Mouse (Mus musculus): ENCODE measurements around the gene Mrm2. TPM values are rescaled to one million over a fixed set of nuclear protein-coding genes. Genes with fewer than 3 reads are reported as not detected.

Gene Mrm2
- polyA plus RNA-seq, 1 experiment from 2014 or later: 22.0 TPM

GRCm38 (mm10) chr5:140346050-140346449 is 14.4 kb upstream of the Mrm2 start:
- no peak overlapping the region for H3K4me2 ChIP-seq (replicated peaks; ENCODE audit: low read depth, low read length)
- 81% methylated on average over 1 of the region's 1 CpGs for WGBS
- no peak overlapping the region for H3K4me3 ChIP-seq (ENCODE audit: low read length)
- H3K36me3 ChIP-seq (ENCODE audit: insufficient read depth, low read length): peaks cover 17% of the 10 kb centered on the region
- no peak for ATAC-seq (ENCODE audit: low FRiP score, low TSS enrichment)
- no peak overlapping the region for H3K27ac ChIP-seq (ENCODE audit: low read length)
- H3K27me3 ChIP-seq (ENCODE audit: insufficient read depth, low read length): no peaks in the 10 kb centered on the region
- H3K9me3 ChIP-seq (ENCODE audit: low read length): no peaks in the 10 kb centered on the region
- no peak overlapping the region for H3K9ac ChIP-seq (replicated peaks; ENCODE audit: low read length)
- no peaks in the 10 kb centered on the region for H3K4me1 ChIP-seq (ENCODE audit: insufficient read depth, low read length)

DNA sequence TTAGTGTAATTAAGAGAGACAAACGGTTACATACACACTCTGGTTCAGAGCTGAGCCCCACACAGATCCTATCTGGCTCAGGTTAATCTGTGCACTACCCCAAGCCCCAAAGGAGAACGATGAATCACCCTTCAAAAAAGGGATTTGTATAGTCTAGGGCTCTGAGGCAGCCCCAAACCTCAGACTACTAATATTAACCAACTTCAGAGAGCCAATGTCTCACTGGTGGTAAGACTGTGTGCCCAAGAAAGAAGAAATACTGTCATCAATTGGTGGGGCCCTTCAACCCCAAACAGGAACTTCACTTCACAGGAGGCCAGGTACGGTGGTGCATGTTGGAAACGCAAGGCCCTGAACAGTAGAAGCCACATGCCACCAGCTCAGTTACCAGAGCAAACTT is 13.5 kb upstream of the Mrm2 start:
- ATAC-seq (ENCODE audit: low FRiP score, low TSS enrichment): no peak
- H3K36me3 ChIP-seq (ENCODE audit: insufficient read depth, low read length): peaks cover 20% of the 10 kb centered on the region
- H3K9me3 ChIP-seq (ENCODE audit: low read length): no peaks in the 10 kb centered on the region
- H3K27me3 ChIP-seq (ENCODE audit: insufficient read depth, low read length): no peaks in the 10 kb centered on the region
- no peaks in the 10 kb centered on the region for H3K4me1 ChIP-seq (ENCODE audit: insufficient read depth, low read length)
- no peak overlapping the region for H3K4me3 ChIP-seq (ENCODE audit: low read length)
- no peak overlapping the region for H3K9ac ChIP-seq (replicated peaks; ENCODE audit: low read length)
- no peak overlapping the region for H3K4me2 ChIP-seq (replicated peaks; ENCODE audit: low read depth, low read length)
- WGBS: 86% methylated on average over 4 of the region's 4 CpGs
- H3K27ac ChIP-seq (ENCODE audit: low read length): no peak overlapping the region

DNA sequence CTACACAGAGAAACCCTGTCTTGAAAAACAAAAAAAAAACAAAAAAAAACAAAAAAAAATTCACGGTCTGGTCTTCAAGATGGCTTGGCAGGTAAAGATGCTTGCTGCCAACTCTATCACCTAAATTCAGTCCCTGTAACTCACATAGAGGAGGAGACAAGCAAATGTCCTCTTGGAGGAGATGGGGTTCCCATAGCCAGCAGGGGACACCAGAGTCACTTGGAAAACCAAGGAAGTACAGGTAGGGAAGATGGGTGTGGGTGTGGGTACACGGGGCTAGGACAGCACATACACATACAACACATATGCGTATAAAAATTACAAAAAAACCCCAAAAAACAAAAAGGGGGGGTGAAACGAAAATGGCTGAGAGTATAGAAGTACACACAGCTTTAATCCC is 11.2 kb upstream of the Mrm2 start:
- H3K4me2 ChIP-seq (replicated peaks; ENCODE audit: low read depth, low read length): no peak overlapping the region
- 85% methylated on average over 4 of the region's 4 CpGs for WGBS
- H3K36me3 ChIP-seq (ENCODE audit: insufficient read depth, low read length): peaks cover 43% of the 10 kb centered on the region
- peaks cover 4% of the 10 kb centered on the region; the same call in 1 of the 2 replicates for H3K9me3 ChIP-seq (ENCODE audit: low read length)
- ATAC-seq (ENCODE audit: low FRiP score, low TSS enrichment): no peak
- H3K27me3 ChIP-seq (ENCODE audit: insufficient read depth, low read length): no peaks in the 10 kb centered on the region
- H3K9ac ChIP-seq (replicated peaks; ENCODE audit: low read length): no peak overlapping the region
- H3K4me3 ChIP-seq (ENCODE audit: low read length): no peak overlapping the region
- no peaks in the 10 kb centered on the region for H3K4me1 ChIP-seq (ENCODE audit: insufficient read depth, low read length)
- H3K27ac ChIP-seq (ENCODE audit: low read length): no peak overlapping the region

DNA sequence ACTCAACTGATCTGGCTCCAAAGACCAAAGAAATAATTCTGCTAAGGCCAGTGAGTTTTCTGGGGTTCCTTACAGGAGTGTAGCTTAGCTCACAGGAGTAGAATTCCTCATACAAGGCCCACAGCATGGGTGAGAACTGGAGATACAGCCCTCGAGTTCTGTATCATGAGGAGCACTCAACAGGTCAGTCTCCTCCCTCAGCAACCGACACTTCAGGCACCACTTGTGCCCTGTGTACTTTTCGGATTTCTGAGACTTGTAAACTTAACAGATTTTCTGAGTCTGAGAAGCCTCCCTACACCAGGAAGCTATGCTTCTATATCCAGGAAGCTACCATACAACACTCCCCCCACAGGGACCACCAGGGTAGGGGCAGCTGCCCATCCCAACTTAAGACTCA is 8.1 kb upstream of the Mrm2 start:
- Histone ChIP-seq H3K27ac (ENCODE audit: low read length) (no peak overlapping the region), H3K9me3 (ENCODE audit: low read length) (peaks cover 4% of the 10 kb centered on the region; the same call in 1 of the 2 replicates), H3K36me3 (ENCODE audit: insufficient read depth, low read length) (peaks cover 40% of the 10 kb centered on the region), H3K4me1 (ENCODE audit: insufficient read depth, low read length) (no peaks in the 10 kb centered on the region), H3K9ac (replicated peaks; ENCODE audit: low read length) (no peak overlapping the region), H3K4me2 (replicated peaks; ENCODE audit: low read depth, low read length) (no peak overlapping the region), H3K4me3 (ENCODE audit: low read length) (no peak overlapping the region), H3K27me3 (ENCODE audit: insufficient read depth, low read length) (no peaks in the 10 kb centered on the region)
- ATAC-seq (ENCODE audit: low FRiP score, low TSS enrichment): no peak
- 86% methylated on average over 3 of the region's 3 CpGs for WGBS

DNA sequence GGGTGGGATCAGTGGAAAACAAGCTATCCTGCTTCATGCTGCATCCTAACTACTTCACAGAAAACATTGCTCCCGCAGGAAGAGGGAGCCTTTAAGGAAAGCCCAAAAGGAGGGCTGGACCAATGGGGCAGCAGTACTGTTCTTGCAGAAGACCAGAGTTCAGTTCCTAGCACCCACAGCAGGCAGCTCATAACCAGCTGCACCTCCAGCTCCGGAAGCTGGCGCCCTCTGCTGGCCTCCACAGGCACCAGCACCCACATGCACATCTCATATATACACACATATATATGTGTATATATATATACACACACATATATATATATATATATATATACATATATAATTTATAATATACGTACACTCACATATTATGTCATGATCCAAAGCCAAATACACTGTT is 7.1 kb upstream of the Mrm2 start:
- ATAC-seq (ENCODE audit: low FRiP score, low TSS enrichment): no peak
- H3K9me3 ChIP-seq (ENCODE audit: low read length): peaks cover 4% of the 10 kb centered on the region; the same call in 1 of the 2 replicates
- no peak overlapping the region for H3K9ac ChIP-seq (replicated peaks; ENCODE audit: low read length)
- H3K4me2 ChIP-seq (replicated peaks; ENCODE audit: low read depth, low read length): no peak overlapping the region
- H3K27me3 ChIP-seq (ENCODE audit: insufficient read depth, low read length): no peaks in the 10 kb centered on the region
- H3K4me3 ChIP-seq (ENCODE audit: low read length): no peak overlapping the region
- H3K4me1 ChIP-seq (ENCODE audit: insufficient read depth, low read length): no peaks in the 10 kb centered on the region
- peaks cover 40% of the 10 kb centered on the region for H3K36me3 ChIP-seq (ENCODE audit: insufficient read depth, low read length)
- WGBS: 100% methylated on average over 4 of the region's 4 CpGs
- H3K27ac ChIP-seq (ENCODE audit: low read length): no peak overlapping the region

DNA sequence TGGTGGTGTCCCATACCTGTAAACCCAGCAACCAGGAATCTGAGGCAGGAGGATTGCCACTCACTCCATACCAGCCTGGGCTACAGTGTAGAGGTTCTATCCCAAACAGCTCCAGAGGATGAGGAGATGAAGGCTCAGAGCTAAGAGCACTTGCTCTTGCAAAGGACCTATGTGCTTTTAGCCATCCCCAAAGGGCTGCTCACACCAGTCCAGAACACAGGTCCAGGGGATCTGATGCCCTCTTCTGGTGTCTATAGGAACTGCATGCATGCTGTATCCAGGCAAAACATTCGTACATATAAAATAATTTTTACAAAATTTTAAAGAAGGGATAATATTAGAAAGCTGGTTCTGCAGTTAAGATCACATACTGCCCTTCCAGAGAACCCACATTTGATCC is 5.0 kb upstream of the Mrm2 start:
- H3K36me3 ChIP-seq (ENCODE audit: insufficient read depth, low read length): peaks cover 40% of the 10 kb centered on the region
- no peaks in the 10 kb centered on the region for H3K27me3 ChIP-seq (ENCODE audit: insufficient read depth, low read length)
- no peak overlapping the region for H3K27ac ChIP-seq (ENCODE audit: low read length)
- H3K4me3 ChIP-seq (ENCODE audit: low read length): no peak overlapping the region
- no peak overlapping the region for H3K9ac ChIP-seq (replicated peaks; ENCODE audit: low read length)
- H3K4me1 ChIP-seq (ENCODE audit: insufficient read depth, low read length): peaks cover 7% of the 10 kb centered on the region; the same call in 1 of the 2 replicates
- peaks cover 4% of the 10 kb centered on the region; the same call in 1 of the 2 replicates for H3K9me3 ChIP-seq (ENCODE audit: low read length)
- 76% methylated on average over 1 of the region's 1 CpGs for WGBS
- no peak for ATAC-seq (ENCODE audit: low FRiP score, low TSS enrichment)
- H3K4me2 ChIP-seq (replicated peaks; ENCODE audit: low read depth, low read length): no peak overlapping the region

- Histone ChIP-seq H3K9ac (replicated peaks; ENCODE audit: low read length) (no peak overlapping the region), H3K27me3 (ENCODE audit: insufficient read depth, low read length) (no peaks in the 10 kb centered on the region), H3K4me2 (replicated peaks; ENCODE audit: low read depth, low read length) (no peak overlapping the region), H3K4me1 (ENCODE audit: insufficient read depth, low read length) (peaks cover 19% of the 10 kb centered on the region), H3K27ac (ENCODE audit: low read length) (no peak overlapping the region), H3K4me3 (ENCODE audit: low read length) (no peak overlapping the region), H3K9me3 (ENCODE audit: low read length) (peaks cover 2% of the 10 kb centered on the region; the same call in 1 of the 2 replicates), H3K36me3 (ENCODE audit: insufficient read depth, low read length) (peaks cover 23% of the 10 kb centered on the region)
- no peak for ATAC-seq (ENCODE audit: low FRiP score, low TSS enrichment)
- WGBS: 40% methylated on average over 2 of the region's 2 CpGs
These were observed 1.9 kb upstream of the Mrm2 start for GRCm38 (mm10) chr5:140333631-140334030.

GRCm38 (mm10) chr5:140332519-140332918 is 821 bp upstream of the Mrm2 start:
- peaks cover 22% of the 10 kb centered on the region for H3K36me3 ChIP-seq (ENCODE audit: insufficient read depth, low read length)
- peaks cover 19% of the 10 kb centered on the region for H3K4me1 ChIP-seq (ENCODE audit: insufficient read depth, low read length)
- no peaks in the 10 kb centered on the region for H3K27me3 ChIP-seq (ENCODE audit: insufficient read depth, low read length)
- H3K27ac ChIP-seq (ENCODE audit: low read length): peak overlapping the region; percentile 96
- H3K9me3 ChIP-seq (ENCODE audit: low read length): no peaks in the 10 kb centered on the region
- 52% methylated on average over 4 of the region's 4 CpGs for WGBS
- peak overlapping the region; percentile 83 for H3K4me2 ChIP-seq (replicated peaks; ENCODE audit: low read depth, low read length)
- no peak for ATAC-seq (ENCODE audit: low FRiP score, low TSS enrichment)
- H3K9ac ChIP-seq (replicated peaks; ENCODE audit: low read length): peak overlapping the region; percentile 37; the same call in 1 of the 2 replicates
- peak overlapping the region; percentile 81 for H3K4me3 ChIP-seq (ENCODE audit: low read length)

GRCm38 (mm10) chr5:140324058-140324457 is 7.6 kb downstream of the Mrm2 start:
- no peak for ATAC-seq (ENCODE audit: low FRiP score, low TSS enrichment)
- H3K4me1 ChIP-seq (ENCODE audit: insufficient read depth, low read length): peaks cover 9% of the 10 kb centered on the region
- no peak overlapping the region for H3K9ac ChIP-seq (replicated peaks; ENCODE audit: low read length)
- no peaks in the 10 kb centered on the region for H3K9me3 ChIP-seq (ENCODE audit: low read length)
- peaks cover 15% of the 10 kb centered on the region for H3K36me3 ChIP-seq (ENCODE audit: insufficient read depth, low read length)
- no peak overlapping the region for H3K27ac ChIP-seq (ENCODE audit: low read length)
- WGBS: 89% methylated on average over 5 of the region's 5 CpGs
- H3K27me3 ChIP-seq (ENCODE audit: insufficient read depth, low read length): no peaks in the 10 kb centered on the region
- no peak overlapping the region for H3K4me3 ChIP-seq (ENCODE audit: low read length)
- H3K4me2 ChIP-seq (replicated peaks; ENCODE audit: low read depth, low read length): no peak overlapping the region

DNA sequence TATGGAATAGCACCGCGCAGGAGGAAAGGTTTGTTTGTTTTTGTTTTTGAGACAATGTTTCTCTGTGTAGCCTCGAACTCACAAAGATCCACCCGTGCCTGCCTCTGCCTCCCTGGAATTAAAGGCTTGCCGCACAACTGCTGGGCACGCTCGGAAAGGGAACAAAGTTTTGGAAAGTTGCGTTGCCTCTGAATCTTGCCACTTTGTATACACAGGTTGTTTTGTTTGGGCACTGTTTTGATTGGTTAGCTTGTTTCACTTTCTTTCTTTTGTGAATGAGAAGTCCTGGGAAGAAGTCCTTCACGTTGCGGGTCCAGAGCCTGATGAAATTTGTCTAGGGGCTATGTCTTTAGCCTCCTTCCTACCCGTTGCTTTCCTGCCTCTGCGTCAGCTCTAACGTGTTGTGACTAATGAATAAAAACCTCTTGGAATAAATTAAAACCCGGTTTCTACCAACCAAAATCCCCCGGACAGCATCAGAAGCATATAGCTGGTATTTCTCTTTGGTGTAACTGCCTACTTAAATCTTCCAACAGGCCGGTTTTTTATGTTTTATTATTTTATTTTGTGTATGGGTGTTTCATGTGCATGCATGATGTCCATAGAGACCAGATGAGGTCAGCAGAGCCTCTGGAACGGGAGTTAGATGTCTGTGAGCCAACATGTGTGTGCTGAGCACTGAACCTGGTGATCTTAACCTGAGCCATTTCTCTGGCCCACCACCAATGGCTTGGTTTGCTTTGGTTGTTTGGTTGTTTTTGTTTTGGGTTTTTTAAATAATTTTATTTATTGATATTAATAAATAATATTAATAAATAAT is 9.7 kb downstream of the Mrm2 start:
- peak; percentile 5; the same call in 1 of the 2 replicates for ATAC-seq (ENCODE audit: low FRiP score, low TSS enrichment)
- H3K36me3 ChIP-seq (ENCODE audit: insufficient read depth, low read length): no peaks in the 10 kb centered on the region
- 1% methylated on average over 17 of the region's 17 CpGs for WGBS

More for the DNA sequence above, 9.7 kb downstream of the Mrm2 start:
- Histone ChIP-seq H3K4me3 (ENCODE audit: low read length) (peak overlapping the region; percentile 94), H3K4me2 (replicated peaks; ENCODE audit: low read depth, low read length) (peak overlapping the region; percentile 79), H3K9ac (replicated peaks; ENCODE audit: low read length) (peak overlapping the region; percentile 96), H3K27ac (ENCODE audit: low read length) (peak overlapping the region; percentile 84), H3K9me3 (ENCODE audit: low read length) (no peaks in the 10 kb centered on the region), H3K27me3 (ENCODE audit: insufficient read depth, low read length) (no peaks in the 10 kb centered on the region), H3K4me1 (ENCODE audit: insufficient read depth, low read length) (peaks cover 9% of the 10 kb centered on the region)

All from kidney, embryonic 16.5 days (tissue).